Mouse (Mus musculus) liver, postnatal 0 days (tissue): Measurements from ENCODE around the gene Crtc1.

Source experiments
- CTCF ChIP-seq: sonication (generic); IDR thresholded peaks from 2 replicates; pipeline ENCODE4 v1.5.1; 2016; ENCODE audit warnings: antibody characterized with exemption, low read depth
- EP300 ChIP-seq: IDR thresholded peaks from 2 replicates; pipeline ENCODE4 v1.6.1; 2016; ENCODE audit warnings: antibody characterized with exemption, low read depth, mild to moderate bottlenecking

- TF ChIP-seq CTCF, result no peak
- no peak for TF ChIP-seq EP300
Observed at GRCm38 (mm10) chr8:70417914-70418313, 21.5 kb downstream of the Crtc1 start.
